Mouse (Mus musculus) CD8-positive naive resting alpha-beta T cell, adult 2 months (primary cell): ENCODE results near the gene Maml3.

Experiments
- DNase-seq, 2 experiments: peaks; one replicate each; pipeline ENCODE4 v3.0.0; 2022; ENCODE audit warnings: low read depth in 2 of 2, low spot score in 2 of 2

Maml3 gene

GRCm38 (mm10) chr3:51916060-51916870 is 188.6 kb downstream of the Maml3 start:
- DNase-seq = no peak

GRCm38 (mm10) chr3:51915415-51915814 is 189.5 kb downstream of the Maml3 start:
- DNase-seq = no peak

- DNase-seq = no peak
Observed at GRCm38 (mm10) chr3:51914900-51915299, 190.0 kb downstream of the Maml3 start.

GRCm38 (mm10) chr3:51913498-51913897 is 191.4 kb downstream of the Maml3 start:
- no peak for DNase-seq

GRCm38 (mm10) chr3:51912214-51912613 is 192.7 kb downstream of the Maml3 start:
- no peak for DNase-seq

GRCm38 (mm10) chr3:51908437-51908990 is 196.4 kb downstream of the Maml3 start:
- DNase-seq = no peak

GRCm38 (mm10) chr3:51907113-51907860 is 197.6 kb downstream of the Maml3 start:
- no peak for DNase-seq

- DNase-seq = no peak
Observed at GRCm38 (mm10) chr3:51905903-51906302, 199.0 kb downstream of the Maml3 start.

GRCm38 (mm10) chr3:51904357-51904855 is 200.5 kb downstream of the Maml3 start:
- DNase-seq = no peak

- DNase-seq = no peak
Observed at GRCm38 (mm10) chr3:51901151-51901550, 203.7 kb downstream of the Maml3 start.

GRCm38 (mm10) chr3:51894514-51894913 is 210.4 kb downstream of the Maml3 start:
- DNase-seq = no peak

- no peak for DNase-seq
Observed at GRCm38 (mm10) chr3:51891562-51892119, 213.2 kb downstream of the Maml3 start.

GRCm38 (mm10) chr3:51890181-51890580 is 214.7 kb downstream of the Maml3 start:
- no peak for DNase-seq

- DNase-seq = no peak
Observed at GRCm38 (mm10) chr3:51889776-51890175, 215.1 kb downstream of the Maml3 start.

GRCm38 (mm10) chr3:51888662-51889433 is 216.0 kb downstream of the Maml3 start:
- no peak for DNase-seq

GRCm38 (mm10) chr3:51888295-51888661 is 216.6 kb downstream of the Maml3 start:
- no peak for DNase-seq

- no peak for DNase-seq
Observed at GRCm38 (mm10) chr3:51885920-51886319, 219.0 kb downstream of the Maml3 start.

- no peak for DNase-seq
Observed at GRCm38 (mm10) chr3:51885487-51885886, 219.4 kb downstream of the Maml3 start.

- DNase-seq = peak; percentile 12 to 15
Observed at GRCm38 (mm10) chr3:51881981-51882380, 222.9 kb downstream of the Maml3 start.

- no peak for DNase-seq
Observed at GRCm38 (mm10) chr3:51881393-51881792, 223.5 kb downstream of the Maml3 start.

GRCm38 (mm10) chr3:51880506-51881036 is 224.3 kb downstream of the Maml3 start:
- DNase-seq = no peak
